Mouse (Mus musculus) T-helper 17 cell (primary cell): ENCODE measurements at regions not wholly inside any gene's neighbourhood (a gene's known extent, or its start where the extent isn't known, plus 50 kb on each side); places are given as distances from the start of the nearest gene placed in this dataset.

Source experiments
- in situ Hi-C, 2 experiments: fragments of 300-600 bp; cut with MboI, MseI; formaldehyde crosslinking; loops; 1 replicate in 1 of 2; 2 replicates in 1 of 2; pipeline ENCODE4 v1.15.1; 2025; ENCODE audit warnings: high pct_unique_total_duplicates in 2 of 2

DNA sequence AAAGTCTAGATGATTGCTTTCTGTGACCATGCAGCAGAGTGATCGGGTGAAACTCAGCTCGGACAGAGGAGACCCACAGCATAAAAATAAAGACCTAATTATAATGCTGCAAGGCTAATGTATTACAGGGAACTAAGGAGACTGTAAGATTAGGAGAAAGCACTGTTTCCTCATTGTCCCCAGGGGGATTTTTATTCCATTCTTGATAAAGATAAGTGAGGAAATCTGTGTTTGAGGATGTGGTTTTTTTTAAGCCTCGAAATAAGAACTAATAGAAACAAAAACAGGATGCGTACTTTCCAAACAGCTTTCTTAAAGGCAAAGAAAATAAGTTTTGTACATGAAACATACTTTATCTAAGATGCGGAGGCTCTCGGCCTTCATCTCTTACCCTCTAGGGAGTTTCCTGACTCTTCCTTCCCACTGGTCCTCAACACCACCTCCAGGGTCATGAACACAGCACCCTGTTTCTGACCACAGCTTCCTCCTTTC, 94.8 kb downstream of the Hs3st3b1 start:
- in situ Hi-C loops = loop anchor here in 1 of 2 experiments (5.0 kb wide), 1 partner anchor 50 kb away; no protein-coding TSS in a partner anchor

DNA sequence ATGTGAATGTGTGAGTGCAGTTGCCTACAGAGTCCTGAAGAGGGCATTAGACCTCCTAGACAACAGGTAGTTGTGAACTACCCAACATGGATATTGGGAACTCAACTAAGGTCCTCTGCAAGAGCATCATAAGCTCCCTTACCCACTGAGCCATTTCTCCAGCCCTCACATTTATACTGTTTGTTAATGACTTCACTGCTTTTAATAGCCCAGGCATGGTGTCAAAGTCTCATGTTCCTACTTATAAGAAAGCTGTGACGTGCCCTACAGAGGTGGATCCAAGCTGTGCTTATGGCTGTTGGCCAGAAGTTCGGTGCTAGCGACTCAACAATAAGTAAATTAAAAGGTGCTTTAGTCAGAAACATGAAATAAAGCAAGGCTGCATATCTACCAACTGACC, 88.6 kb downstream of the Hs3st3b1 start:
- in situ Hi-C loops = no loop called here

DNA sequence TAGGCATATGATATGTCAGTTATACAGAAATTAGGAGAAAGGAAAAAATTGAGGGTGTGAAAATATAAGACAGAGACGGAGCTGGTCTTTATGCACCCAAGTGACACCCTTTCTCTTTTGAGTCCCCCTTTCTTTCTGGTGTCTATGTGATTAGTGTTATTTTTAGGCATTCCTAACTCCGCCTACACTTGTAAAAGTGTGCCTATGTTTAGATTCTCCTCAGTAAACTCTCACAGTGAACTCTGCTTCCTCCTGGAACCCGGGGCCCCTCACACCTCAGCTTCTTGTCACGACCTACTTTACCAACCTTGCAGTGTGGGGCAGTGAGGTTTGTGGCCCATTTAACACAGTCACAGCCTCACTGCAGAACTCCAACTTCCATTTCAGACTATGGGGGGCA, 88.0 kb downstream of the Hs3st3b1 start:
- in situ Hi-C loops = no loop called here

DNA sequence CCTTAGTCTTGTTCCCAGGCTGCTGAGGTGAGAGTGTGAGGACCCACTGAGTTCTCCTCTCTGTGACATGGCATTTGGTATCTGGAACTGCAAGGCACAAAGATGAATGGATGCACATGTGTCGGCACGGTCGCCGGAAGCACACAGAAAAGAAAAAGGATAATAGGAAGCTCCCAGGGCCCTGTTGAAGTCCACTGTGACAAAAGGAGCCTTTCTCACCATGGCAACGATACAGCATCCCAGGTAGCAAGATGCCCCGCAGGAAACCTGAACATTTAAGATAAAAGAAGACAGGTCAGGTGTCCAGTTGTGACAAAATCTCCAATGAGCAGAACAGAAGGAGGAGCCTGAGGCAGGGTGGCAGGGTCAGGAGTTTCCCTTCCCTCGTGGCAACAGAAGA, 87.5 kb downstream of the Hs3st3b1 start:
- in situ Hi-C loops = no loop called here
